Mouse (Mus musculus): ENCODE results near the gene Pcsk6.

GRCm38 (mm10) chr7:65873902-65874301 is 12.4 kb downstream of the Pcsk6 start:
- TF ChIP-seq ZC3H11A (IDR thresholded peaks at IDR 0.05; ENCODE audit: borderline replicate concordance, low read depth, low read length) (no peak), MAFK (IDR thresholded peaks at IDR 0.05; ENCODE audit: insufficient read depth, low read depth, low read length) (no peak), HCFC1 (IDR thresholded peaks at IDR 0.05; ENCODE audit: borderline replicate concordance, insufficient read depth, low read length) (no peak)

All from ES-E14 (cell line).